ENCODE assay signal across 33 mouse cellular contexts in genomic region chr9:64139879-64140278, GRCm38 (mm10). TPM values are rescaled to one million over a fixed set of nuclear protein-coding genes. Genes with fewer than 3 reads are reported as not detected.
"Had no signal": no experiment of that assay in that cellular context is flagged by ENCODE, and none has a peak within 500 bp of the region (broad histone marks: within the 10 kb centered on the region; RNA-seq: fewer than 3 reads in every experiment).

No protein-coding gene starts in this region.

- H3K9me3 ChIP-seq: heart, embryonic 13.5 days; heart, embryonic 15.5 days; hindbrain, embryonic 13.5 days; hindbrain, embryonic 15.5 days; intestine, embryonic 15.5 days; limb, embryonic 10.5 days; limb, embryonic 12.5 days; liver, embryonic 12.5 days had no signal

- ATAC-seq: inflammation-experienced regulatory T-cells, adult 6 months; intestine, embryonic 15.5 days; intestine, postnatal 0 days; liver, embryonic 12.5 days had no signal

- H3K36me3 ChIP-seq: hindbrain, embryonic 13.5 days; hindbrain, embryonic 15.5 days had no signal

- H3K27me3 ChIP-seq: heart, embryonic 13.5 days; heart, embryonic 15.5 days; hindbrain, embryonic 13.5 days; hindbrain, embryonic 15.5 days; intestine, embryonic 15.5 days; limb, embryonic 12.5 days; liver, embryonic 12.5 days had no signal

- H3K9ac ChIP-seq: heart, embryonic 13.5 days; heart, embryonic 15.5 days; hindbrain, embryonic 13.5 days; hindbrain, embryonic 15.5 days; intestine, embryonic 15.5 days; limb, embryonic 12.5 days; liver, embryonic 12.5 days had no signal

- DNase-seq: gastrocnemius, adult 2 months; gastrocnemius, postnatal 10 days; gastrocnemius, postnatal 25 days; heart, adult 11 months; heart, adult 2 months; heart, postnatal 14 days; heart, postnatal 36 days; kidney, adult 18-20 months; kidney, adult 8-10 months; kidney, postnatal 10 days; kidney, postnatal 25 days; kidney, postnatal 4 days; liver had no signal

- H3K4me1 ChIP-seq: heart, embryonic 13.5 days; heart, embryonic 15.5 days; hindbrain, embryonic 13.5 days; hindbrain, embryonic 15.5 days; intestine, embryonic 15.5 days; limb, embryonic 10.5 days; limb, embryonic 12.5 days; liver, embryonic 12.5 days had no signal

- H3K4me2 ChIP-seq: heart, embryonic 11.5 days; heart, embryonic 13.5 days; heart, embryonic 15.5 days; hindbrain, embryonic 13.5 days; hindbrain, embryonic 15.5 days; intestine, embryonic 15.5 days; limb, embryonic 12.5 days; liver, embryonic 12.5 days had no signal

- H3K4me3 ChIP-seq: gastrocnemius, adult 2 months; heart, adult 2 months; heart, embryonic 13.5 days; heart, embryonic 15.5 days; hindbrain, embryonic 13.5 days; hindbrain, embryonic 15.5 days; intestine, embryonic 15.5 days; left cerebral cortex, adult 2 months; limb, embryonic 10.5 days; limb, embryonic 12.5 days; liver, embryonic 12.5 days had no signal

- H3K27ac ChIP-seq: gastrocnemius, adult 2 months; heart, adult 2 months; heart, embryonic 13.5 days; heart, embryonic 15.5 days; hindbrain, embryonic 13.5 days; hindbrain, embryonic 15.5 days; intestine, embryonic 15.5 days; left cerebral cortex, adult 2 months; limb, embryonic 10.5 days; limb, embryonic 12.5 days; liver, embryonic 12.5 days had no signal

RNA-seq across cellular contexts. Expression of gene Lctl, which starts 22.9 kb away (rescaled TPM):
- total RNA-seq: heart, adult 2 months; heart, postnatal 36 days; hematopoietic stem cell, adult 5-6 weeks; layer of hippocampus, adult 18-20 months; layer of hippocampus, postnatal 10 days; layer of hippocampus, postnatal 25 days; left cerebral cortex, adult 2 months; left cerebral cortex, postnatal 14 days; left cerebral cortex, postnatal 36 days had no signal
- polyA plus RNA-seq: heart, embryonic 11.5 days; heart, embryonic 13.5 days; heart, postnatal 0 days; hindbrain, embryonic 11.5 days; hindbrain, embryonic 15.5 days; inflammation-experienced regulatory T-cells, adult 6 months; limb, embryonic 10.5 days; limb, embryonic 12.5 days; liver, embryonic 12.5 days had no signal
